Mouse (Mus musculus): Measurements from ENCODE around the gene Emb. TPM values are rescaled to one million over a fixed set of nuclear protein-coding genes. Genes with fewer than 3 reads are reported as not detected.
"Not testable (repeated sequence)": the region's sequence is repeated elsewhere in the genome, so short reads cannot be mapped to it uniquely, and the experiment has no call there.

Emb gene
- polyA plus RNA-seq (2012; ENCODE audit: insufficient read depth, low replicate concordance) = 14.8 and 19.2 TPM in 2 replicates

DNA sequence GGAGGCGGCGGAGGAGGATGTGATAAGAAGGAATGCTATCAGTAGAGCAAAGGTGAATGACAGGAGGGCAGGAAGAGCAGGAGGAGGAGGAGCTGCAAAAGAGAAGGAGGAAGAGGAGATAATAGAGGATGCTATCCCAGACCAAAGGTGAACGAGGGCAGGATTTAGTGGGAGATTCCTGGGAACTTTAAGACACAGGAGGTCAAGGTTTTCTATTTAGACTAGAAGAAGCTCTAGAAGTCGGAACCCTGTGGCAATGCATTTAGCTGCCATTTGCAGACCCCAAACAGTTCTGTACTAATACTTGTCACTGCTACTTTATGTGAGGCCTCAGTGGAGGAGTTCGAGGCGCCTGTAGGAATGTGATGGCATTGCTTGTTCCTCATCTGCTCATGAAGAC lies at the start of gene Emb:
TSS of gene Emb (plus strand) at position 301 of the 400 bp plus-strand sequence.
- Histone ChIP-seq H3K4me1 (peaks cover 24% of the 10 kb centered on the region), H3K9me3 (no peaks in the 10 kb centered on the region), H3K36me3 (replicated peaks; ENCODE audit: low read length) (no peaks in the 10 kb centered on the region), H3K27me3 (replicated peaks) (peaks cover 13% of the 10 kb centered on the region), H3K4me3 (replicated peaks) (no peak within 1 kb of the TSS)
- TF ChIP-seq GATA1 (IDR thresholded peaks at IDR 0.05; ENCODE audit: borderline replicate concordance, low read length) (no peak), FLI1 (IDR thresholded peaks at IDR 0.05; ENCODE audit: low read length) (no peak)

DNA sequence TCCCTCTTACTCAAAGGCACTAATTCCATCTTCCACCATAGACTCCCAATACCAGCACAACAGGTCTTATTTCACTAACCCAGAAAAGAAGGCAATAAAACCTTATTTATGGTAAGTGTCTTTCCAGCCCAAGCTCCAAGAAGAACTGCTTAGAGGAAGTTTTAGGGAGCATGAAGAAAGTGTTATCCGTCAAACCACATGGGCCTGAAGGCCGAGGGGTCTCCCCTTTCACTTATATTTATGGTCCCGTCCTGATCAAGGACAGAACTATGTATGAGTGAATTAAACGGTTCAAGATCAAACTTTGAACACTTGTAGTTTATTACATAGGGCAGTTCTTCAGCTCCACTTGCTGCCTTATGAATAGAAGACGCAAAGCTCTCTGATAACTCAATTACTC lies 44.4 kb upstream of the Emb start:
- TF ChIP-seq GATA1 (IDR thresholded peaks at IDR 0.05; ENCODE audit: borderline replicate concordance, low read length) (no peak), FLI1 (IDR thresholded peaks at IDR 0.05; ENCODE audit: low read length) (no peak)

DNA sequence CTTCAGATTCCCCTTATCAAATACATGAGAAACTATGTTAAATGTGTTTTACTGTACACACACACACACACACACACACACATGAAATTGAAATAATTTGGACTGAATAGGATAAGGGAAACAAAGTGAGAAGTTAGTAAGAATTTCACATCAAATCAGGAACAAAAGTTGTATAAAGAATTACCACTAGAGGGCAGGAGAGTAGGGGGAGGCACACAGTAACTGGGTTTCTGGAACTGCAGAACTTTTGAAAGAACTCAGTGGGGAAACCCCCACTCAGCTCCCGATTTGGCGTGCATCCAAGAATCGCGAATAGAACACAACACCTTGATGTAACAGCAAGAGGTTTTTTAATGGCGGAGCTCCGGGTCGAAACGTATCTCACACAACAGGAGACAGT lies 43.3 kb upstream of the Emb start:
- Histone ChIP-seq H3K4me1 (no peaks in the 10 kb centered on the region), H3K27me3 (replicated peaks) (no peaks in the 10 kb centered on the region), H3K9me3 (no peaks in the 10 kb centered on the region), H3K4me3 (replicated peaks) (no peak overlapping the region), H3K36me3 (replicated peaks; ENCODE audit: low read length) (no peaks in the 10 kb centered on the region)
- no peak for TF ChIP-seq FLI1 (IDR thresholded peaks at IDR 0.05; ENCODE audit: low read length)
- no peak for TF ChIP-seq GATA1 (IDR thresholded peaks at IDR 0.05; ENCODE audit: borderline replicate concordance, low read length)

More for the DNA sequence above, 44.4 kb upstream of the Emb start:
- Histone ChIP-seq H3K27me3 (replicated peaks) (no peaks in the 10 kb centered on the region), H3K4me1 (no peaks in the 10 kb centered on the region), H3K4me3 (replicated peaks) (no peak overlapping the region), H3K9me3 (no peaks in the 10 kb centered on the region), H3K36me3 (replicated peaks; ENCODE audit: low read length) (no peaks in the 10 kb centered on the region)

DNA sequence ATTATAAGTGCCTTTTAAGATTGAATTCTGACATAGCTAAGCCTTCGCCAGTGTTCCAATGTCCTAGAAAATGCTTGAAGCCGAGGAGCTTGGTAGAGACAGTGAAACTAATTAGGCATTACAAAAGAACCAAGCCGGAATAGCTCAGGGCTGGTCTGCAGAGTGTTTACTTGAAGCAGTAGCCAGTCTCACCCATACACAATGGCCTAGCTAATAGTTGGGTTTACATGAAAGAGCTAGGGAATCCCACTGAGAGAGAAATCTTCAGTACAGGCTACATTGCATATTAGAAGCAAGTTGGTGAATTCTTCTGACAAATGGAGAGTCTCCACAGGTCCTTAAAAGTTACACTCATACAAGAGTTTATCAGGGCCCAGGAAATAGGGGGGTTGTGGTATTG lies 27.4 kb upstream of the Emb start:
- H3K4me3 ChIP-seq (replicated peaks); H3K4me1 ChIP-seq; H3K27me3 ChIP-seq (replicated peaks); H3K36me3 ChIP-seq (replicated peaks; ENCODE audit: low read length); H3K9me3 ChIP-seq: not testable (repeated sequence)

DNA sequence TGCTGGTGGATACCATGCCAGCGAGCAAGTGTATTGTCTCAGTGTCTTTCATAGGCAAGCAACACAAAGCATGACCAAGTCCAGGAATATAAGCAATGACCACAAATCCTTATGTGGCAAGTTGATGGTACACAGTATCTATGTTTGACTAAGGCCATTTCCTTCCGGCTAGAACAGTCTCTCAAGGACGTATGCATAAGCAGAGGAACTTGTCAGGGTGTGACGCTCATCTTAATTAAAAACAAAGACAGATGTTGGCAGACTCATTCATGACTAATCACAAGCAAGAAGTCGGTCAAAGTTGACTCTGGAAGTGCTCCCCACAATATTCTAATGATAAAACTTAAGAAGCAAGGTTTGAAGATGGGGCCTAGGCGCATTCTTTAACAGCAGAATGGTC lies 25.0 kb upstream of the Emb start:
- Histone ChIP-seq H3K4me3 (replicated peaks) (no peak overlapping the region), H3K9me3 (no peaks in the 10 kb centered on the region), H3K36me3 (replicated peaks; ENCODE audit: low read length) (no peaks in the 10 kb centered on the region), H3K4me1 (0 out of 2 replicates have a peak, but pooled peaks cover 2% of the 10 kb centered on the region), H3K27me3 (replicated peaks) (no peaks in the 10 kb centered on the region)
- TF ChIP-seq GATA1 (IDR thresholded peaks at IDR 0.05; ENCODE audit: borderline replicate concordance, low read length) = no peak
- no peak for TF ChIP-seq FLI1 (IDR thresholded peaks at IDR 0.05; ENCODE audit: low read length)

DNA sequence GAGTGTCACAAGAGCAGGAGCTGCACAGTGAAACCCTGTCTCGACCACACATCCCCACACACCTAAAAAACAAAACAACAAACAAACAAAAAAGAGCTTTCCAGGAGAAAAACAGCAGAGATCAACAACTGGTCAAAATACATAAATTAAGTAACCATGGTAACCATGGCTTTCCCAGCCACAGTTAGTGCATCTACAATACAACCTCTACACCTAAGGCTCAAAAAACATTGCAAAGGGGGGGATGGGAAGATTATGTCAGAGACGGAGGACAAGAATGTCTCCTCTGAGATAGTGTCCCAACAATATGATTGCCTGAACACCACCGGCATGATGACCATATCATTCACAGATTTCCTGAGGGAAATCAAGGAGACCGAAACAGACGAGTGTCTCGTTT lies 23.0 kb upstream of the Emb start:
- Histone ChIP-seq H3K4me3 (replicated peaks) (no peak overlapping the region), H3K36me3 (replicated peaks; ENCODE audit: low read length) (no peaks in the 10 kb centered on the region), H3K4me1 (0 out of 2 replicates have a peak, but pooled peaks cover 2% of the 10 kb centered on the region), H3K27me3 (replicated peaks) (no peaks in the 10 kb centered on the region), H3K9me3 (no peaks in the 10 kb centered on the region)
- TF ChIP-seq FLI1 (IDR thresholded peaks at IDR 0.05; ENCODE audit: low read length) = no peak
- TF ChIP-seq GATA1 (IDR thresholded peaks at IDR 0.05; ENCODE audit: borderline replicate concordance, low read length) = no peak

DNA sequence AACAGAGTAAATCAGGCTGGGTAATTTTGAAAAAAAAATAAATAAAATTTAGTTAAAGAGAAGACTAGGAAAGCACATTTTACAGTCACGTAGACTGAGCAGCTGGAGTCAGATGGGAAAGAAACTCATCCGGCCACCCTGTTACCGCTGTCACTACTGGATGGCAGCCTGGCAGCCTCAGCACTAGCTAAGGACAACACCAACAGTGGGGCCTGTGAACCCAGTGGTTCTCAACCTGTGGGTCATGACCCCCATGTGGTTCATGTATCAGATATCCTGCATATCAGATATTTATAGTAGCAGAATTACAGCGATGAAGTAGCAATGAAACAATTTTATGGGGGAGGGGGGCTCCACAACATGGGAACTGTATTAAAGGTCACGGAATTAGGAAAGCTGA lies 16.2 kb upstream of the Emb start:
- Histone ChIP-seq H3K27me3 (replicated peaks) (no peaks in the 10 kb centered on the region), H3K4me3 (replicated peaks) (no peak overlapping the region), H3K9me3 (no peaks in the 10 kb centered on the region), H3K36me3 (replicated peaks; ENCODE audit: low read length) (no peaks in the 10 kb centered on the region), H3K4me1 (peaks cover 13% of the 10 kb centered on the region)
- TF ChIP-seq GATA1 (IDR thresholded peaks at IDR 0.05; ENCODE audit: borderline replicate concordance, low read length) = no peak
- no peak for TF ChIP-seq FLI1 (IDR thresholded peaks at IDR 0.05; ENCODE audit: low read length)

DNA sequence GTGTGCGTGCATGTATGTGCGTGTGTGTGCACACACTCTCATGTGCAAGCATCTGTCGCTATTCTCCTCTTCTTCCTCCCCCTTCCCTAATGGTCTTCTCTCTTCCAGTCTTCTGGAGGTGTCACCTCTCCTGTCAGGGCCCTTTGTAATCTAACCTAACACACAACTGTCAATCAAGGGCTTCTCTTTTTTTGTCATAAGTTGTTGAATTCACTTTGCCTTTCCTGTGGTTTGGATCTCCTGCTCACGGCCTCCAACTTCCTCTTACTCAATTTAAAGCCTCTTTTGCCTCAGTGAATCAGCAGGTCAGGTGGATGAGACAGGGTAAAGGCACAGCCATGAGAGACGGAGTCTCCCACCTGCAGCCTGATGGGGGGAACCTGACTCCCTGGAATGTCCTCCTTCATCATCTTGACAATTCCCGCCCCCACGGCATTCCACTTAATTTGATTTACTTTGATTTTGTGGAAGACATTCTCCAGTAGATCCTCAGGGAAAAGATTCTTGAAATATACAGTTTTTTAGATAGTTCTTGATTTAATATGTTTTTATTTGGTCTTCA lies 14.8 kb upstream of the Emb start:
- Histone ChIP-seq H3K9me3 (no peaks in the 10 kb centered on the region), H3K4me3 (replicated peaks) (peak overlapping the region; percentile 76), H3K36me3 (replicated peaks; ENCODE audit: low read length) (no peaks in the 10 kb centered on the region), H3K4me1 (peaks cover 13% of the 10 kb centered on the region), H3K27me3 (replicated peaks) (no peaks in the 10 kb centered on the region)
- TF ChIP-seq FLI1 (IDR thresholded peaks at IDR 0.05; ENCODE audit: low read length) (no peak), GATA1 (IDR thresholded peaks at IDR 0.05; ENCODE audit: borderline replicate concordance, low read length) (no peak)

DNA sequence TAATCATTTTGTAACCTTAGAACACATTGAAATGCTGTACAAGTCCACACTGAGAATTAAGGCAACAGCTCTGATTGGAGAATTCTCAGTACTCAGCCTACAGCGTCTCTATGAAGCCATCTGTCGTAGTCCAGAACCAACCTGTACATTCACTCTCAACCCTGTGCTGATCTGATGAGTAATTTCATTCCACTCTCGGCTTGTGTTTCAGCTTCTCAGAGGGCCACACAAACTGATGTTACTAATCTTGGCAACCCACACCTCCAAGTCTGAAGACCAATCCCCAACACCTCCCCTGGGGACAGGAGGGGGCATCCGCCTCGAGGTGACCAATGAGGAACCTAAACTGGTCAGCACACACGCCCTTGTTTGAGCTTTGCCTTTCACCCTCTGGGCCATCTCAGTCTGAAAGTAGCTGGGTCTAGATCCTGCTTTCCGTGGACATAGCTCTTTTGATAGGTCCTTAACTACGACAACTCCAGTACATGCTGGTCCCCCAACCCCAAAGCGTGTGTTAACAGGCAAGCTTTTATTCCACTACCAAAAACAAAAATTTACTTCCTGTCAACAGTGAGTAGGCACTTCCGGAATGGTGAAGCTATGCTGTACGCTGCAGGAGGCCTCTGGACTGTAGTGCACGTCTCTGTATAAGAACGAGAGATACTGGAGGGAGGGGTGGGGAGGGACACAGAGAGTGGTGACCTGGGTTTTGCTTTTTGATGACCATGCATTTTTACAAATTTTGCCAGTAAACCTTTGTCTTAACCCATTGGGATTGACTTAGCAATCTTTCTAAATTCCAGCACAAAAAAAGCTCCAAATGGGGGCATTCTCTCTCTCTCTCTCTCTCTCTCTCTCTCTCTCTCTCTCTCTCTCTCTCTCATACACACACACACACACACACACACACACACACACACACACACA lies 12.5 kb upstream of the Emb start:
- H3K9me3 ChIP-seq = no peaks in the 10 kb centered on the region
- peaks cover 3% of the 10 kb centered on the region for H3K27me3 ChIP-seq (replicated peaks)
- peaks cover 13% of the 10 kb centered on the region for H3K4me1 ChIP-seq
- peak overlapping the region; percentile 53 for H3K4me3 ChIP-seq (replicated peaks)
- TF ChIP-seq FLI1 (IDR thresholded peaks at IDR 0.05; ENCODE audit: low read length) (no peak), GATA1 (IDR thresholded peaks at IDR 0.05; ENCODE audit: borderline replicate concordance, low read length) (no peak)
- H3K36me3 ChIP-seq (replicated peaks; ENCODE audit: low read length) = no peaks in the 10 kb centered on the region

DNA sequence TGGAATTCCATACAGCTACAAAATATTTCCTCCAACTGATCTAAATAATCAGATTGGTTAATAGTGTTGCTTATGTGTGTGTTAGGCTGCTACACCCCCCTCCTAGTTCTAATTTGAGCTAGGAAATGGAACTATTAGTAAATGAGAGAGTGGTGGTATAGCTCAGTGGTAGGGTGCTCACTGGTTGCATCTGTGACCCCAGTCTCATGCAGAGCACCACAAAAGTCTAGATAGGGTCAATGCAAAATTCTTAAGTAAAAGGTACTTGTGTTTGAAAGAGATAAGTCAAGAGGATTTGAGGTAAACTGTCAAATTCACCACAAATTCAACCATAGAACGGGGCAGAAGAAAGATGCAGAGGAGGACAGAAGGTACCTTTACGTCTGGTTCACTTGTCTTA lies 10.7 kb upstream of the Emb start:
- Histone ChIP-seq H3K27me3 (replicated peaks) (peaks cover 3% of the 10 kb centered on the region), H3K4me1 (peaks cover 14% of the 10 kb centered on the region), H3K36me3 (replicated peaks; ENCODE audit: low read length) (no peaks in the 10 kb centered on the region), H3K4me3 (replicated peaks) (no peak overlapping the region), H3K9me3 (no peaks in the 10 kb centered on the region)
- no peak for TF ChIP-seq GATA1 (IDR thresholded peaks at IDR 0.05; ENCODE audit: borderline replicate concordance, low read length)
- no peak for TF ChIP-seq FLI1 (IDR thresholded peaks at IDR 0.05; ENCODE audit: low read length)
